Mouse (Mus musculus) liver, adult (tissue): ENCODE results near the gene Ednrb.

ENCODE experiments used
- GATA4 ChIP-seq: IDR thresholded peaks from 2 replicates; pipeline ENCODE4 v1.6.1; 2014; ENCODE audit warnings: mild to moderate bottlenecking, low read length; ENCODE audit not compliant: insufficient replicate concordance

Gene Ednrb

GRCm38 (mm10) chr14:103844011-103844549, at the start of gene Ednrb:
Gene Ednrb, minus strand, starts transcription at chr14:103844402.
- TF ChIP-seq GATA4, result no peak

GRCm38 (mm10) chr14:103892411-103892938, 48.3 kb upstream of the Ednrb start:
- no peak for TF ChIP-seq GATA4

- no peak for TF ChIP-seq GATA4
Observed at GRCm38 (mm10) chr14:103890761-103891160, 46.6 kb upstream of the Ednrb start.

- peak; percentile 88 for TF ChIP-seq GATA4
Observed at GRCm38 (mm10) chr14:103884892-103885575, 40.8 kb upstream of the Ednrb start.

- TF ChIP-seq GATA4, result no peak
Observed at GRCm38 (mm10) chr14:103882943-103883342, 38.7 kb upstream of the Ednrb start.

GRCm38 (mm10) chr14:103877117-103877516, 32.9 kb upstream of the Ednrb start:
- no peak for TF ChIP-seq GATA4

- TF ChIP-seq GATA4, result no peak
Observed at GRCm38 (mm10) chr14:103876598-103876997, 32.4 kb upstream of the Ednrb start.

GRCm38 (mm10) chr14:103866636-103867035, 22.4 kb upstream of the Ednrb start:
- TF ChIP-seq GATA4, result no peak

- no peak for TF ChIP-seq GATA4
Observed at GRCm38 (mm10) chr14:103865226-103865625, 21.0 kb upstream of the Ednrb start.

- TF ChIP-seq GATA4, result no peak
Observed at GRCm38 (mm10) chr14:103850071-103850845, 6.1 kb upstream of the Ednrb start.

- no peak for TF ChIP-seq GATA4
Observed at GRCm38 (mm10) chr14:103845716-103846115, 1.5 kb upstream of the Ednrb start.

GRCm38 (mm10) chr14:103844944-103845343, 742 bp upstream of the Ednrb start:
- no peak for TF ChIP-seq GATA4

- TF ChIP-seq GATA4, result no peak
Observed at GRCm38 (mm10) chr14:103843371-103844001, 716 bp downstream of the Ednrb start.

- no peak for TF ChIP-seq GATA4
Observed at GRCm38 (mm10) chr14:103842896-103843295, 1.3 kb downstream of the Ednrb start.

- no peak for TF ChIP-seq GATA4
Observed at GRCm38 (mm10) chr14:103840436-103840835, 3.8 kb downstream of the Ednrb start.
